Mouse (Mus musculus): ENCODE measurements around the gene Zfp609.
A peak's percentile ranks its signal among the peaks of the same experiment; 100 is the strongest.

Gene Zfp609

GRCm38 (mm10) chr9:65771011-65771664, 56.2 kb downstream of the Zfp609 start:
- no peak for DNase-seq (ENCODE audit: low read depth, low spot score)

- DNase-seq (ENCODE audit: low read depth, low spot score) = no peak
Measured at GRCm38 (mm10) chr9:65762728-65763127, 64.6 kb downstream of the Zfp609 start.

GRCm38 (mm10) chr9:65759992-65760391, 67.4 kb downstream of the Zfp609 start:
- no peak for DNase-seq (ENCODE audit: low read depth, low spot score)

DNA sequence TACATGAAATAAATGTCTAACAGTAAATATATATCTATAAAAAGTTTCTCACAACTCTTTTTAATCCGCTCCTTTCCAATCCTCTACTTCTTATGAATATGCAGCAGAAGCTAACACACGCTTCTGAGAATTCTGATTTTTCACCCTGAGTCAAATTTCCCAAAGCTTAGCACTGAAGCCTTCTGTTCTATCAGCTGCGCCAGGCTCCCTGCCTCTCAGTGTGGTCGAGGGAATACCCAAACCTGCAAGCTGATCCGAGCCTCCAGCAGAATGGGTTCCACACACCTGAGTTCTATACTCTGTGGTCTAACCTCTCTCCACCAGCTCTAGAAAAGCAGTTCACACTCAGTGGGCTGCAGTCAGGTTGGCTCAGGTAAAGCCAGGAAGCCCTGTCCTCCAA, 68.1 kb downstream of the Zfp609 start:
- no peak for DNase-seq (ENCODE audit: low read depth, low spot score)

GRCm38 (mm10) chr9:65757826-65758225, 69.5 kb downstream of the Zfp609 start:
- DNase-seq (ENCODE audit: low read depth, low spot score) = no peak

DNA sequence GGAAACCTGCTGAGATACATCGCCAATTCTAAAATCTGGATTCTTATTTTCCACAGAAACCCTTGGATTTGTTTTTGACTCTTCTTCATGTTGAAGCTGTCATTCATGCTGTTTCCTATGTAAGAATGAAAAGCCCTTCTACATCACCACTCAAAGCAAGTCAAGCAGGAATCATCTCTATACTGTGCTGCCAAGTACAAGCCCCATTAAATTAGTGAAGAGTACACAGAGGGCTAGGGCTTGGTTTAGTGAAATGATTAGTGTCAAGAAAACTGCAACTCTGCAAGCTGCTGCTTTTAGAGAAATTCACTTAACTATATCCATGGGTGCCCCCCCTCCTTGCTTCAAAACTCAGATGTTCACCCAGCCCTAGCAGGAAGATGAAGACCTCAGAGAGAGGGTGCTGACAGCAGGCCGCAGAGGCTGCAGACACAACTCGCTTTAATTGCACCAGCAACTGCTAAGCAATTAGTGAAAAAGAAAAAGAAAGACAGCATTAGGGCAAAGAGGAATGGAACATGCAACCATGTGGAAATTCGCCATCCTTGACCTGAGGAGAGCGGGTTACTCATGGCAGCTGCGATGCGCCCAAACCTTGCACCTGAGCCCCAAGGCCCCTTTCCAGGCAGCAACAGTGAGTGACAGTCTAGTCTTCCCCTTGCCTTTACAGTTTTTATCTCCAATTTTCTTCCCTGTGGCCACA, 71.5 kb downstream of the Zfp609 start:
- DNase-seq (ENCODE audit: low read depth, low spot score) = no peak

DNA sequence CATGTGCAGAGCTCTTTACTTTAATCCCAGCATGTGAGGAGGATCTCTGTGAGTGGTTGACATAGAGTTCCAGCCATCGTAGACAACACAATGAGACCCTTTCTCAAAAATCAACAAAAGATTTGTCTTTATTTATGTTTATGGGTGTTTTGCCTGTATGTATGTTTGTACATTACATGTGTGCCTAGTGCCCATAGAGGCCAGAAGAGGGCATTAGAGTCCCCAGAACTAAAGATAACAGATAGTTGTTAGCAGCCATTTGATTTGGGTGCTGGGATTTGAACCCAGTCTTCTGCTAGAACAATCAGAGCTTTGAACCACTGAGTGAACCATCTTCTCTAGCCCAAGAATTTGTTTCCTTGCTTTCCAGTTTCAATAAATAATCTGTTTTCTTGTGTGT, 72.2 kb downstream of the Zfp609 start:
- no peak for DNase-seq (ENCODE audit: low read depth, low spot score)

DNA sequence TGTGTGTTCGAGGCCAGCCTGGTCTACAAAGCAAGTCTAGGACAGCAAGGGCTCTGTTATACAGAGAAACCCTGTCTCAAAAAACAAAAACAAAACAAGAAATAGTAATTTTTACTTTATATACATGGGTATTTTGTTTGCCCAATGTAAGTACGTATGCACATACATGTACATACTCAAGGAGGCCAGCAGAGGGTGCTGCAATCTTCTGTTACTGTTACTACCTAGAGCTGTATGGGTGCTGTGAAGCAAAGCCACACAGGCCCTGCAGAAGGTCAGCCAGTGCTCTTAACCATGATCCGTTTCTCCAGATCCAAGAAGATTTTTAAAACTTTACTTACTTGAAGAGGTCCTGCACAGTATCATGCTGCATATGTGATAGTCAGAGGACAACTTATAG, 74.7 kb downstream of the Zfp609 start:
- DNase-seq (ENCODE audit: low read depth, low spot score) = no peak

- DNase-seq (ENCODE audit: low read depth, low spot score) = no peak
Measured at GRCm38 (mm10) chr9:65751906-65752305, 75.5 kb downstream of the Zfp609 start.

DNA sequence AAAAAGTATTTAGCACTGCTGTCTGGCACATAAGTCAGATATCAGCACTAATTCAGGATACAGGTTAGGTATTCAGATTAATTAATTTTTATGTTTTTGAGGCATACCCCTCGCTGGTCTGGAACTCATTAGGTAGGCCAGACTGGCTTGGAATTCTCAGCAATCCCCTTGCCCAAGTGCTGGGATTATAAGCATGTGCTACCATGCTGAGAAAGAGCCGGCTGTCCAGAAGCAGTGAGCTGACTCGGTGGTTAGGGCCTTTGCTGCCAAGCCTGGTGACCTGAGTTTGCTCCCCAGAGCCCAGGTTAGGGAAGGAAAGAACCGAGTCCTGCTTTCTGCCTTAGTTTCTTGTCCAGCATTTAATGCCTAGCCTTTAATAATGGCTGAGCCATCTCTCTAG, 79.3 kb downstream of the Zfp609 start:
- DNase-seq (ENCODE audit: low read depth, low spot score) = no peak

- DNase-seq (ENCODE audit: low read depth, low spot score) = no peak
Measured at GRCm38 (mm10) chr9:65746479-65746878, 80.9 kb downstream of the Zfp609 start.

- DNase-seq (ENCODE audit: low read depth, low spot score) = peak; percentile 35
Measured at GRCm38 (mm10) chr9:65745456-65745855, 81.9 kb downstream of the Zfp609 start.

DNA sequence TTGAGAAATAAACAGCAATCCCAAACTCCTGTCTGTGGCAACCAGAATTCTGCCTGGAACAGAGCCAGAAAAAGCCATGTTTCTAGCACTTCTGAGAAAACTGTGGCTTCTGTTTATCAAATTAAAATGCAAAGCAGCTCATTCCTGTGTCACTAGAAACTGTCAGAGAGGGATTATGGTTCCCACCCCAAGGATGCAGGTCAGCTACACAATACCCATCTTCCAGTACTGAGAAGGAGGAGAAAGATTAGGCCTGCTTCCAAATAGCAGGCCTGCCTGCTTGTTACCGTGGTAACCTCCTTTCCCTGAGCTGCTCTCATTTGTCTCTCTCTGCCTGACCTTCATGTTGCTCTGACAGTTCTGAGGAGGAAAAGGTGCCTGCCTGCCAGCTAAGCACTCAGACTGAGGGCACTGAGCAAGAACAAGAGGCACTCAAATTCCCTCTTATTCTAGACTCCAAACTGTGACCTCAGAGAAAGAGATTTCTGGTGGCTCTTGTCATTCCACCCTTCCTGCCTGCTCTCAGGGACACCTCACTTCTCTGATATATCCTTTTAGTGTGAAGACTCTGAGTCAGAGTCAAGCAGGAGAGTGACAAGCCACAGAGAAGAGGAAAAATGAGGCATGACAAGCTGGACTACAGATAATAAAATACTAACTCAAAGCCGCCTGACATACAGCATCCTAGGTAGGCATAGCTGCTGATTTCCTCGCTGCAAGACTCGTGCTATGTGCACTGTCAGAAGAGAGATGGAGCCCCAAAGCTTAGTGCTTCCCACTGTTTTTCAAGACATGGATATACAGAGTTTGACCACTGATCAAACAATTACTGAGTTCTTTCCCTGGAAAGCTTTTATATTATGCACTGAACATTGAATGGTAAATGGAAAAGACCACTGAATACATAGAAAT, 82.9 kb downstream of the Zfp609 start:
- DNase-seq (ENCODE audit: low read depth, low spot score) = peak; percentile 67

DNA sequence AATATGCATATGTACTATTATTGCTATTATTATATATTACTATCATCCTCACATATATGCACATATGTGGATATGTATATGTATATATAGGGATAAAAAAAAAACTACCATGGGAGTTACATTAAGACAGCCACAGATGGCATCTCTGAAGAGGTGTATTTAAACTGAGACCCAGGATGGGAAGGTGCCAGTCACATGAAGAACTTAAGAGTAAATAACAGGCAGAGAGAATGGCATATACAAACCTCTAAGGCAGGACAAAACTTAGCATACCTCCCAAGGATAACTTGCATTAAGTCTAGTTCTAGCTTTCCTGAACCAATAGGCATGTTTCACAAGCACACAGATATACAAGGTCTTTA, 83.6 kb downstream of the Zfp609 start:
- no peak for DNase-seq (ENCODE audit: low read depth, low spot score)

GRCm38 (mm10) chr9:65743322-65743721, 84.0 kb downstream of the Zfp609 start:
- no peak for DNase-seq (ENCODE audit: low read depth, low spot score)

- no peak for DNase-seq (ENCODE audit: low read depth, low spot score)
Measured at GRCm38 (mm10) chr9:65742777-65743176, 84.6 kb downstream of the Zfp609 start.

DNA sequence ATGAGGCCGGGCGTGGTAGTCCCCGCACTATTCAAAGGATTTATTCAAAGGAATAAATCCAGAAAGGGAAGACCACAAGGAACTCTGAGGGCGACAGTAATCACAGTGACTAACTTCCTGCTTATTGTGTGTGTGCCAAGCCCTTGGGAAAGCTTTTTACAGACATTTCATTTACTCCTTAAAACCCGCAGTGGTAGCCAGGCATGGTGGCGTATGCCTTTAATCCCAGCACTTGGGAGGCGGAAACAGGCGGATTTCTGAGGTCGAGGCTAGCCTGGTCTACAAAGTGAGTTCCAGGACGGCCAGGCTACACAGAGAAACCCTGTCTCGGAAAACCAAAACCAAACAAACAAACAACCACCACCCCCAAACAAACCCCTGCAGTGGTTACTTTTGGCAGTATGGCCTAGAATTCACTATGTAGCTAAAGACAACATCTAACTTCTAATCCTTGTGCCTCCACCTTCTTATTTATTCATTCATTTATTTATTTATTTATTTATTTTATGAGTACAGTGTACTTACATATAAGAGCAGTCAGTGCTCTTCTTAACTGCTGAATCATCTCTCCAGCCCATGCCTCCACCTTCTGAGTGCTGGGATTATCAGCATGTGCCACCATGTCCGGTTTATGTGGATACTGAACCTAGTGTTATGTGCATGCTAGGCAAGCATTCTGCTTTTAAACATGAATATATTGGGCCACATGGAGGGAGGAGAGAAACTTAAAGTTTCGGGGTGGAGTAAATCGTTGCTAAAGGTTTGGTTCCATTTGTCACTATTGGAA, 86.1 kb downstream of the Zfp609 start:
- DNase-seq (ENCODE audit: low read depth, low spot score) = peak; percentile 26

DNA sequence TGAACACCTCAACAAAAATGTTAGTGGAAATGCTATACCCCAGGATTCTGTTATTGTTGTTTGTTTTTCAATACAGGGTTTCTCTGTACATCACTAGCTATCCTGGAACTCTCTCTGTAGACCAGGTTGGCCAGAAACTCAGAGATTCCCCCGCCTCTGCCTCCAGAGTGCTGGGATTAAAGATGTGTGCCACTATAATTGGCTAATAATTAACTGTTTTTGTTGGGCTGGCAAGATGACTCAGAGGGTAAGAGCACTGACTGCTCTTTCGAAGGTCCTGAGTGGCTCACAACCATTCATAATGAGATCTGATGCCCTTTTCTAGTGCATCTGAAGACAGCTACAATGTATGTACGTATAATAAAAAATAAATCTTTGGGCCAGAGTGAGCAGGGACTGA, 92.4 kb downstream of the Zfp609 start:
- DNase-seq (ENCODE audit: low read depth, low spot score) = no peak

- DNase-seq (ENCODE audit: low read depth, low spot score) = no peak
Measured at GRCm38 (mm10) chr9:65728588-65728987, 98.8 kb downstream of the Zfp609 start.

- no peak for DNase-seq (ENCODE audit: low read depth, low spot score)
Measured at GRCm38 (mm10) chr9:65727491-65727890, 99.9 kb downstream of the Zfp609 start.

GRCm38 (mm10) chr9:65726431-65726830, 100.9 kb downstream of the Zfp609 start:
- no peak for DNase-seq (ENCODE audit: low read depth, low spot score)

DNA sequence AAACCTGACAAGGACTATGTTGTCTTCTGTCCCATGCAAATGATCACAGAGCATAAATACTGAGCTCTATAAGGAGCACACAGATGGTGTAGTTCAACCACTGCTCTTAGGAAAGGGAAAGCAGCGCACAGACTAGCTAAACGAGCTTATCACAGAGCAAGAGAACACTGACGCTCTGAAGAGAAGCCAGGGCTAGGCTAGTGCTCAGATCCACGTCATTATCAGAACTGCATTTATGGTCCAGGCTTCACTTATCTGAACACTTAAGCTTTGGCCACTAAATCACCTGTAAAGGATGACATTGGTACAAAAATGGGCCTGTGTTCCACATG, 102.1 kb downstream of the Zfp609 start:
- no peak for DNase-seq (ENCODE audit: low read depth, low spot score)
